Mouse (Mus musculus) G1E (cell line): ENCODE measurements around the gene R3hdm4. TPM values are rescaled to one million over a fixed set of nuclear protein-coding genes. Genes with fewer than 3 reads are reported as not detected.

Experiments used
- ATAC-seq: 2 replicates; pipeline ENCODE4 v1.8.0; 2016; ENCODE audit warnings: mild to moderate bottlenecking; ENCODE audit not compliant: insufficient number of reproducible peaks, poor library complexity, low FRiP score, severe bottlenecking; ENCODE audit errors: extremely low read depth
- DNase-seq: peaks from one replicate; pipeline ENCODE4 v3.0.0; 2012; ENCODE audit warnings: low spot score
- H3K27me3 ChIP-seq: 2 replicates; pipeline ENCODE4 v1.6.1; 2012; ENCODE audit warnings: mild to moderate bottlenecking, low read length, inconsistent platforms; ENCODE audit not compliant: insufficient read depth
- H3K36me3 ChIP-seq: replicated peaks from 2 replicates; pipeline ENCODE3; 2012; ENCODE audit warnings: mild to moderate bottlenecking, inconsistent platforms
- H3K4me1 ChIP-seq: 2 replicates; pipeline ENCODE4 v1.6.1; 2012; ENCODE audit warnings: low read depth, low read length, inconsistent platforms, mixed read lengths; ENCODE audit not compliant: insufficient read depth
- H3K4me3 ChIP-seq: 2 replicates; pipeline ENCODE4 v1.5.1; 2012; ENCODE audit warnings: low read depth, mild to moderate bottlenecking, inconsistent platforms, low read length, moderate library complexity, mixed read lengths
- H3K9me3 ChIP-seq: replicated peaks from 2 replicates; pipeline ENCODE4 v1.6.1; 2012; ENCODE audit warnings: inconsistent platforms
- CTCF ChIP-seq: IDR thresholded peaks from 2 replicates; pipeline ENCODE4 v1.5.1; 2012; ENCODE audit warnings: low read depth, low read length, inconsistent platforms, mixed read lengths
- GATA1 ChIP-seq: IDR thresholded peaks from 2 replicates; pipeline ENCODE4 v1.6.1; 2012; ENCODE audit warnings: borderline replicate concordance, low read length, inconsistent platforms, mixed read lengths
- GATA2 ChIP-seq: IDR thresholded peaks from 2 replicates; pipeline ENCODE4 v1.6.1; 2012; ENCODE audit warnings: low read depth, low read length, inconsistent platforms, borderline replicate concordance
- POLR2AphosphoS5 ChIP-seq: IDR thresholded peaks from 2 replicates; pipeline ENCODE4 v1.6.1; 2012; ENCODE audit warnings: low read depth, low read length, inconsistent platforms; ENCODE audit not compliant: insufficient replicate concordance
- TAL1 ChIP-seq: conservative IDR thresholded peaks from 2 replicates; pipeline ENCODE4 v1.6.1; 2012; ENCODE audit warnings: low read depth, low read length, inconsistent platforms, mixed read lengths
- polyA plus RNA-seq: library from polyadenylated mRNA; stranded (reverse); fragments of >175 nt; gene quantifications from 2 replicates; pipeline ENCODE4 v1.2.3, GENCODE M21; 2012
- total RNA-seq, 2 experiments: library from RNA; stranded (forward) in 1 of 2; stranded (reverse) in 1 of 2; fragments of 200-1000 nt in 1 of 2; fragments of >200 nt in 1 of 2; fragmentation: Nextera tagmentation in 1 of 2; gene quantifications; 2 replicates each; pipeline ENCODE4 v1.2.3; 2014 to 2017

R3hdm4 gene
- total and polyA plus RNA-seq, 3 experiments, result 35.8 to 203 (median 118) TPM

- Histone ChIP-seq H3K4me1 (peaks cover 49% of the 10 kb centered on the region), H3K9me3 (no peaks in the 10 kb centered on the region), H3K27me3 (peaks cover 24% of the 10 kb centered on the region), H3K36me3 (peaks cover 55% of the 10 kb centered on the region), H3K4me3 (no peak overlapping the region)
- TF ChIP-seq TAL1 (no peak), POLR2AphosphoS5 (no peak)
- DNase-seq (no peak), ATAC-seq (no peak)
These were observed 55.2 kb downstream of the R3hdm4 start for GRCm38 (mm10) chr10:79865801-79866295.

DNA sequence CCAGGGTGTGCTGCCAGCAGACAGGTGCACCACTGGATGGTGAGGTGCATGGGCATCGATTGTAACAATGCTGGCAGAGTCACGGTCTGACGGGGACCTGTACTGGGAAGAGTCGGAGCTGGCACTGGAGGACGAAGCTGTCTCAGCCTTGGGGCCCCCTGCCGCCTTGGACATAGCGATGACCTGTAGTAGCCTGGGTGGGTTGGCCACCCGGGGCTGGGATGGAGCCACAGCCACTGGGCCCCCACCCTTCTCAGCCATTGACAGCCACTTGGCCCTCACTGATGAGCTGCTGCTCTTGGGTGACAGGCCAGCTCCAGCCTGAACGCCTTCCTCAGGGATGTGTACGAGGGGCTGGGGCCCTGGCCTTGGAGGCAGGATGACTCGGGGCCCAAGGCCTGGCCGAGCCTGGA, 55.8 kb downstream of the R3hdm4 start:
- DNase-seq (no peak), ATAC-seq (no peak)
- H3K27me3 ChIP-seq, result peaks cover 21% of the 10 kb centered on the region
- peaks cover 56% of the 10 kb centered on the region for H3K4me1 ChIP-seq
- H3K36me3 ChIP-seq, result peaks cover 62% of the 10 kb centered on the region
- no peaks in the 10 kb centered on the region for H3K9me3 ChIP-seq
- no peak for TF ChIP-seq GATA2
- peak; percentile 87 for TF ChIP-seq POLR2AphosphoS5
- H3K4me3 ChIP-seq, result peak overlapping the region; percentile 6; the same call in 1 of the 2 replicates

GRCm38 (mm10) chr10:79864351-79865188, 56.4 kb downstream of the R3hdm4 start:
- ATAC-seq (no peak), DNase-seq (no peak)
- TF ChIP-seq GATA2 (no peak), CTCF (no peak), TAL1 (no peak), POLR2AphosphoS5 (no peak; the same call in 1 of the 2 replicates), GATA1 (no peak)
- H3K4me1 ChIP-seq, result peaks cover 62% of the 10 kb centered on the region
- H3K36me3 ChIP-seq, result peaks cover 68% of the 10 kb centered on the region
- peak overlapping the region; percentile 6; the same call in 1 of the 2 replicates for H3K4me3 ChIP-seq
- H3K9me3 ChIP-seq, result no peaks in the 10 kb centered on the region
- H3K27me3 ChIP-seq, result peaks cover 19% of the 10 kb centered on the region

DNA sequence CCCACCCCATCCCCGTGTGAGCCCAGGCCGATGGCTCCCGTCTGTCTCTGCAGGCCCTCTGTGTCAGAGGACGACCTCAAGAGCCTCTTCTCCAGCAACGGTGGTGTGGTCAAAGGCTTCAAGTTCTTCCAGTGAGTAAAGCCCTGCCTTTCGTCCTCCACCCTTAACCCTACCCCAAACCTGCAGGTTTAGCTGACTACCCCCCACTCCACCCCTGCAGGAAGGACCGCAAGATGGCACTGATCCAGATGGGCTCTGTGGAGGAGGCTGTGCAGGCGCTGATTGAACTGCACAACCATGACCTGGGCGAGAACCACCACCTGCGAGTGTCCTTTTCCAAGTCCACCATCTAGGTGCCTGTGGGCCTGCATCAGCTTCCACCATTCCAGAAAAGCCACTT, 58.1 kb downstream of the R3hdm4 start:
- Histone ChIP-seq H3K4me1 (peaks cover 79% of the 10 kb centered on the region), H3K4me3 (no peak overlapping the region), H3K36me3 (peaks cover 84% of the 10 kb centered on the region), H3K9me3 (no peaks in the 10 kb centered on the region), H3K27me3 (peaks cover 13% of the 10 kb centered on the region; the same call in 1 of the 2 replicates)
- DNase-seq, result no peak
- ATAC-seq, result no peak
- TF ChIP-seq GATA1 (no peak), GATA2 (no peak), TAL1 (no peak), POLR2AphosphoS5 (no peak), CTCF (no peak)

- H3K9me3 ChIP-seq, result no peaks in the 10 kb centered on the region
- peaks cover 10% of the 10 kb centered on the region; the same call in 1 of the 2 replicates for H3K27me3 ChIP-seq
- ATAC-seq (no peak), DNase-seq (no peak)
- H3K4me1 ChIP-seq, result peaks cover 82% of the 10 kb centered on the region
- peaks cover 91% of the 10 kb centered on the region for H3K36me3 ChIP-seq
- TF ChIP-seq TAL1, result no peak
- H3K4me3 ChIP-seq, result no peak overlapping the region; the same call in 1 of the 2 replicates
These were observed 58.8 kb downstream of the R3hdm4 start for GRCm38 (mm10) chr10:79862049-79862788.

- Histone ChIP-seq H3K4me1 (peaks cover 83% of the 10 kb centered on the region), H3K36me3 (peaks cover 96% of the 10 kb centered on the region), H3K9me3 (no peaks in the 10 kb centered on the region), H3K4me3 (peak overlapping the region; percentile 17; the same call in 1 of the 2 replicates), H3K27me3 (peaks cover 3% of the 10 kb centered on the region; the same call in 1 of the 2 replicates)
- DNase-seq (no peak), ATAC-seq (no peak)
- TF ChIP-seq CTCF (no peak), GATA1 (no peak), TAL1 (no peak), GATA2 (no peak), POLR2AphosphoS5 (no peak)
These were observed 59.6 kb downstream of the R3hdm4 start for GRCm38 (mm10) chr10:79861230-79862048.
